13 mouse cellular contexts compared by ENCODE assay signal in genomic region chr11:88607725-88608383, GRCm38 (mm10).
DNase-seq lines count a peak whose midpoint lies in the region; ATAC-seq lines count a peak whose summit lies in the region.
"Had no signal": no experiment of that assay in that cellular context is flagged by ENCODE, and none has a peak within 500 bp of the region (broad histone marks: within the 10 kb centered on the region; RNA-seq: fewer than 3 reads in every experiment).

No protein-coding gene starts in this region.

- peaks cover 83% of the 10 kb centered on the region for H3K4me1 ChIP-seq in heart, embryonic 12.5 days (replicated peaks)
- H3K4me1 ChIP-seq in lung, embryonic 16.5 days (replicated peaks; ENCODE audit: control insufficient read depth, insufficient read depth, low read length), result peaks cover 30% of the 10 kb centered on the region
- H3K4me1 ChIP-seq in forebrain, embryonic 16.5 days (replicated peaks; ENCODE audit: control insufficient read depth, insufficient read depth, low read length), result peaks cover 29% of the 10 kb centered on the region
- H3K4me1 ChIP-seq in midbrain, embryonic 15.5 days, result peaks cover 39% of the 10 kb centered on the region

- 0 out of 2 replicates have a peak overlapping the region, but pooled peaks have one; percentile 2 for H3K9ac ChIP-seq in heart, embryonic 12.5 days
- H3K9ac ChIP-seq in lung, embryonic 16.5 days (ENCODE audit: low read length), result no peak overlapping the region
- H3K9ac ChIP-seq in forebrain, embryonic 16.5 days (replicated peaks; ENCODE audit: low read depth, low read length), result no peak overlapping the region
- no peak overlapping the region for H3K9ac ChIP-seq in midbrain, embryonic 15.5 days
- H3K9ac ChIP-seq: embryonic facial prominence, embryonic 15.5 days; limb, embryonic 15.5 days had no signal

- WGBS in heart, embryonic 12.5 days, result 52% methylated on average over 12 of the region's 12 CpGs
- 61% methylated on average over 12 of the region's 12 CpGs for WGBS in lung, embryonic 16.5 days
- WGBS in forebrain, embryonic 16.5 days, result 33% methylated on average over 12 of the region's 12 CpGs
- 65% methylated on average over 12 of the region's 12 CpGs for WGBS in midbrain, embryonic 15.5 days

- H3K9me3 ChIP-seq in heart, embryonic 12.5 days (replicated peaks), result no peaks in the 10 kb centered on the region
- H3K9me3 ChIP-seq in lung, embryonic 16.5 days (ENCODE audit: control insufficient read depth, low read length), result no peaks in the 10 kb centered on the region
- 0 out of 2 replicates have a peak, but pooled peaks cover 5% of the 10 kb centered on the region for H3K9me3 ChIP-seq in forebrain, embryonic 16.5 days (ENCODE audit: control insufficient read depth, low read length)
- H3K9me3 ChIP-seq in midbrain, embryonic 15.5 days, result no peaks in the 10 kb centered on the region
- H3K9me3 ChIP-seq: embryonic facial prominence, embryonic 15.5 days; limb, embryonic 15.5 days had no signal

- peak overlapping the region; percentile 30 for H3K4me2 ChIP-seq in heart, embryonic 12.5 days
- no peak overlapping the region for H3K4me2 ChIP-seq in lung, embryonic 16.5 days (ENCODE audit: low read depth, low read length)
- no peak overlapping the region for H3K4me2 ChIP-seq in forebrain, embryonic 16.5 days (ENCODE audit: low read length)
- H3K4me2 ChIP-seq in midbrain, embryonic 15.5 days, result no peak overlapping the region
- H3K4me2 ChIP-seq: embryonic facial prominence, embryonic 15.5 days; limb, embryonic 15.5 days had no signal

- H3K36me3 ChIP-seq in heart, embryonic 12.5 days, result peaks cover 13% of the 10 kb centered on the region
- H3K36me3 ChIP-seq in lung, embryonic 16.5 days (ENCODE audit: control insufficient read depth, insufficient read depth, low read length), result peaks cover 2% of the 10 kb centered on the region; the same call in 1 of the 2 replicates
- H3K36me3 ChIP-seq in forebrain, embryonic 16.5 days (ENCODE audit: control insufficient read depth, insufficient read depth), result no peaks in the 10 kb centered on the region
- H3K36me3 ChIP-seq in midbrain, embryonic 15.5 days (replicated peaks), result no peaks in the 10 kb centered on the region; the same call in 1 of the 2 replicates
- H3K36me3 ChIP-seq: embryonic facial prominence, embryonic 15.5 days; limb, embryonic 15.5 days had no signal

- no peak overlapping the region for H3K4me3 ChIP-seq in heart, embryonic 12.5 days
- no peak overlapping the region for H3K4me3 ChIP-seq in lung, embryonic 16.5 days (ENCODE audit: low read length)
- no peak overlapping the region for H3K4me3 ChIP-seq in forebrain, embryonic 16.5 days (replicated peaks; ENCODE audit: low read length)
- H3K4me3 ChIP-seq in midbrain, embryonic 15.5 days, result no peak overlapping the region
- H3K4me3 ChIP-seq: embryonic facial prominence, embryonic 15.5 days; limb, embryonic 15.5 days had no signal

- ATAC-seq in heart, embryonic 12.5 days (ENCODE audit: insufficient number of reproducible peaks, low FRiP score), result no peak
- ATAC-seq in lung, embryonic 16.5 days (ENCODE audit: low read depth), result peak; percentile 90
- ATAC-seq in forebrain, embryonic 16.5 days, result peak; percentile 77
- peak; percentile 60; the same call in 1 of the 2 replicates for ATAC-seq in midbrain, embryonic 15.5 days (replicated peaks)
- ATAC-seq in granulocyte monocyte progenitor cell, adult 5-6 weeks (replicated peaks; ENCODE audit: poor library complexity, severe bottlenecking), result no peak
- ATAC-seq: intestine, embryonic 16.5 days had no signal

- H3K27me3 ChIP-seq in heart, embryonic 12.5 days (replicated peaks), result no peaks in the 10 kb centered on the region
- no peaks in the 10 kb centered on the region for H3K27me3 ChIP-seq in lung, embryonic 16.5 days (ENCODE audit: control insufficient read depth, insufficient read depth, low read depth, low read length)
- no peaks in the 10 kb centered on the region for H3K27me3 ChIP-seq in forebrain, embryonic 16.5 days (replicated peaks; ENCODE audit: control insufficient read depth, insufficient read depth, low read length)
- H3K27me3 ChIP-seq in midbrain, embryonic 15.5 days (replicated peaks), result no peaks in the 10 kb centered on the region
- H3K27me3 ChIP-seq: embryonic facial prominence, embryonic 15.5 days; limb, embryonic 15.5 days had no signal

- DNase-seq in heart, adult 8-10 months (ENCODE audit: low spot score), result no peak
- no peak for DNase-seq in lung, adult 18-20 months
- DNase-seq in urinary bladder, postnatal 4 days (ENCODE audit: low spot score in 2 of 2), result no peak
- DNase-seq: cerebellum, adult 9-10 months had no signal

- H3K27ac ChIP-seq in heart, embryonic 12.5 days (ENCODE audit: poor library complexity, severe bottlenecking), result peak overlapping the region; percentile 38
- peak overlapping the region; percentile 61 for H3K27ac ChIP-seq in lung, embryonic 16.5 days (ENCODE audit: low read length)
- no peak overlapping the region for H3K27ac ChIP-seq in forebrain, embryonic 16.5 days (ENCODE audit: low read length)
- H3K27ac ChIP-seq in midbrain, embryonic 15.5 days, result no peak overlapping the region
- H3K27ac ChIP-seq: embryonic facial prominence, embryonic 15.5 days; limb, embryonic 15.5 days; stomach, postnatal 0 days had no signal

Comparison
In these comparisons a context has a peak if more than half of its experiments do, and no peak if none do; other contexts are left out.
1. ATAC-seq: peak in lung, embryonic 16.5 days (single experiment), forebrain, embryonic 16.5 days (single experiment) and midbrain, embryonic 15.5 days (single experiment); none in heart, embryonic 12.5 days (single experiment) and granulocyte monocyte progenitor cell, adult 5-6 weeks (single experiment).
2. H3K27ac ChIP-seq: peak in heart, embryonic 12.5 days (single experiment) and lung, embryonic 16.5 days (single experiment); none in forebrain, embryonic 16.5 days (single experiment) and midbrain, embryonic 15.5 days (single experiment).